Mouse (Mus musculus): Measurements from ENCODE around the gene Tnpo3.
A peak's percentile ranks its signal among the peaks of the same experiment; 100 is the strongest.
"Not testable (repeated sequence)": the region's sequence is repeated elsewhere in the genome, so short reads cannot be mapped to it uniquely, and the experiment has no call there.

Gene Tnpo3

GRCm38 (mm10) chr6:29620840-29621543 lies 11.3 kb upstream of the Tnpo3 start:
- no peak for DNase-seq (ENCODE audit: low spot score)

GRCm38 (mm10) chr6:29620176-29620575 lies 10.5 kb upstream of the Tnpo3 start:
- DNase-seq (ENCODE audit: low spot score), result no peak

DNA sequence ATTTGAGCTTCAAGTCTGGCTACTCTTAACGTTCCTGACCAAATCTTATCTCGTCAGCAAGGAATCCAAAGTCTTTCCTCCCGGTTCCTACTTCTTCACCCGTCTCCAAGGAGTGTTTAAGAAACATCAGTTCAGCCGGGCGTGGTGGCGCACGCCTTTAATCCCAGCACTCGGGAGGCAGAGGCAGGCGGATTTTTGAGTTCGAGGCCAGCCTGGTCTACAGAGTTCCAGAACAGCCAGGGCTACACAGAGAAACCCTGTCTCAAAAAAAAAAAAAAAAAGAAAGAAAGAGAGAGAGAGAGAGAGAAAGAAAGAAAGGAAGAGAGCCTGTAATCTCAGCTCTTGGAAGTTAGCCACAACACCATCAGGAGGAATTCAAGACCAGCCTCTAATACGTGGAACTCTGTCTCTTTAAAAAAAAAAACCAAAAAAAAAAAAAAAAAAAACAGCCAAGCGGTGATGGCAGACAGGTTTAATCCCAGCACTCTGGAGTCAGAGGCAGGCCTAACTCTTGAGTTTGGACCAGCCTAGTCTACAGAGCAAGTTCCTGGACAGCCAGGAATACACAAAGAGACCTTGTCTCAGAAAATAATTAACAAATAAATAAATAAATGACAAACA lies 443 bp upstream of the Tnpo3 start:
- DNase-seq (ENCODE audit: low spot score), result not testable (repeated sequence)

DNA sequence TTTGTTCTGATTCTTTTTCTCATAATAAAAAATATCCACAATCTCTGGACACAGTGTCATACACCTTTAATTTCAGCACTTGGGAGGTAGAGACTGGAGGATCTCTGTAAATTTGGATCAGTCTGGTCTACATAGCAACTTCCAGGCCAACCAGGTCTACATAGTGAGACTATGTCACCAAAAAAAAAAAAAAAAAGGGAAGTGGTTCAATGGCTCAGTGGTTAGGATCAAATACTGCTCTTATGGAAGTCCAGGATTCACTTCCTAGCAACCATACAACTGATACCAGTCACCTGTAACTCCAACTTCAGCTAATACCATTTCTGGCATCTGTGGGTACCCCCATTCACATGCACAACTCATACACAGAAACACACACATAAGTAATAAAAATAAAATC lies 9.5 kb downstream of the Tnpo3 start:
- no peak for DNase-seq (ENCODE audit: low spot score)

DNA sequence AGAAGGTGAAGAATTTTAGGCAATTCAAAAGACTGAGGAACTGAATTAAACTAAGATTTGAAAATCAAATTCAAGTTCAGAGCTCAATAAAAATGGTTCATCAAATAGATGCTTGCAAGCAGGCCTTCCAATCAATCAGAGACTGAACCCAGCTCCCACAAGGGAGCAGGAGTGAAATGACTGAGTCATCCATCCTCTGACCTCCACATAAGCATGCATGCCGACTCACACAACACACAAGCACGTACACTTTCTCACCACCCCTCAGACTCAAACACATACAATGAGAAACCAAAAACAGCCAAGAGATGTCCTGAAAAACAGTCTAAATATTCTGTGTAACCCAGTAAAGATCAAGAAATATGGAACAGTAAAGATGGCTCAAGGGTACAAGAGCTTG lies 14.0 kb downstream of the Tnpo3 start:
- DNase-seq (ENCODE audit: low spot score), result no peak

DNA sequence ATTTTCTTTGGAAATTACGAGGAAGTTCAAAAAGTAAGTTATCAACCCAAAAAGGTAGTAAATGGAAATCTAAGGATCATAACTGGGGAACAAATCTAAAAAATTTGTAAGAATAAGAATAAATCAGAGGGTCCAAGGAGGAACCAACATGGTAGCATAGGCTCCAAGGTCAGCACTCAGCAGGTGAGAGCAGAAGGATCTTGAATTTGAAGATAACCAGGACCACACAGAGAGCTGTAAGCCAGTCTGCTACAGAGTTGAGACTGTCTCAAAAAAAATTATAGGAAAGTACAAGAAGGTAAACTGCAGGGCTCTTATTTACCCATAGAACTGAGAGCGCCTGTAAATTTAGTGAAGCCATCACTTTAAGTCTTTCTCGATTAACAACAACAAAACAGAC lies 28.5 kb downstream of the Tnpo3 start:
- no peak for DNase-seq (ENCODE audit: low spot score)

DNA sequence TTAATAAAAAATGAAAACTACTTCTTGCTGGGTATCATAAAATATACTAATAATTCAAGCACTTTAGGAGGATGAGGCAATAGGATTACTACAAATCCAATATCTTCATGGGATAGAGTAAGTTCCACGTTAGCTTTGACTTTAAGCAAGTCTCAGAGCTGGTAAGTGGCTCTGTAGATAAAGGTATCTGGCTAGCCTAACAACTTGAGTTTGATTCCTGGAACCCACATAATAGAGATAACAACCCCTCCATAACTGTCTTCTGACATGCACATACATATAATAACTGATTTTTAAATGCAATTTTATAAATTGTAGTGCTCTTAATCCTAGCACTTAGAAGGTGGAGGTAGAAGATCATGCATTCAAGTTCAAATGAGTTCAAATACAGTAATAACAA lies 28.9 kb downstream of the Tnpo3 start:
- DNase-seq (ENCODE audit: low spot score), result no peak

DNA sequence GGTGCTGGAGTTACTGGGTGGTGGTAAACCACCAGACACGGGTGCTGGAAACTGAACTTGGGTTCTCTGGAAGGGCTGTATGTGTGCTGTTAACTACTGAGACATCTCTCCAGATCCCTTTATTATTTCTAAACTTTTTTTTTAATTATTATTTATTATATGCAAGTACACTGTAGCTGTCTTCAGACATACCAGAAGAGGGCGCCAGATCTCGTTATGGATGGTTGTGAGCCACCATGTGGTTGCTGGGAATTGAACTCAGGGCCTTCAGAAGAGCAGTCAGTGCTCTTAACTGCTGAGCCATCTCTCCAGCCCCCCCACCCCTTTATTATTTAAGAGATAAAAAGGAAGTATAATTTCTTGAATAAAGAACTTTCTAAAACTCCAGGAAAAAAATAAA lies 33.3 kb downstream of the Tnpo3 start:
- not testable (repeated sequence) for DNase-seq (ENCODE audit: low spot score)

DNA sequence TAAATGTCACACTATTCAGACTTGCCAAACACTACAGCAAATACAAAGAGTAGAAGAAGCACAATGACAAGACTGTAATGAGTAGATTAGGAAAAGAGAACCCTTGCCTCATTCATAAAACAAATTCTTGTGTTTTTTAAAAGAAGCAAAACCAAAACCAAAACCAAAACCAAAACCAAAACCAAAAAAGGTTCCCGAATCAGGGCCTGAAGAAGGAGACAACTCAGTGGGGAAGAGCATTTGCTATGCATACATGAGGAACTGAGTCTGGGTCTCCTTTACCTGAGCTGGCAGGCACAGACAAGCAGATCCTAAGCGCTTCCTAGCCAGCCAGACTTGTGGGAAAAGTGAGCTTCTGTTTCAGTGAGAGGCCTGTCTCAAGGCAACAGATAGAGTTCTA lies 52.6 kb downstream of the Tnpo3 start:
- no peak for DNase-seq (ENCODE audit: low spot score)

DNA sequence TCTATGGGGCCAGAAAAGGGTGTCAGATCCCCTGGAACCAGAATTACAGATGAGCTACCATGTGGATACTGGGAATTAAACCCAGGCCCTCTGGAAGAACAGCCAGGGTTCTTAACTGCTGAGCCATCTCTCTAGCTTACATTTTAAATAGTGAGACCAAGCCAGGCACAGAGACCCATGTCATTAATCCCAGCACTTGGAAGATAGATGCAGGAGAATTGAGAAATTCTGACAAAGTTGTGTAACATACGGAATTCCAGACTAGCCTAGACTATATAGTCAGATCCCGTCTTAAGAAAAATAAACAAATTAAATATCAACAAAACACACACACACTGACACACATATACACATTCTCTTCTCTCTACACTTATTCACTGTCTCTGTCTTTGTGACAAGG lies 57.2 kb downstream of the Tnpo3 start:
- no peak for DNase-seq (ENCODE audit: low spot score)

DNA sequence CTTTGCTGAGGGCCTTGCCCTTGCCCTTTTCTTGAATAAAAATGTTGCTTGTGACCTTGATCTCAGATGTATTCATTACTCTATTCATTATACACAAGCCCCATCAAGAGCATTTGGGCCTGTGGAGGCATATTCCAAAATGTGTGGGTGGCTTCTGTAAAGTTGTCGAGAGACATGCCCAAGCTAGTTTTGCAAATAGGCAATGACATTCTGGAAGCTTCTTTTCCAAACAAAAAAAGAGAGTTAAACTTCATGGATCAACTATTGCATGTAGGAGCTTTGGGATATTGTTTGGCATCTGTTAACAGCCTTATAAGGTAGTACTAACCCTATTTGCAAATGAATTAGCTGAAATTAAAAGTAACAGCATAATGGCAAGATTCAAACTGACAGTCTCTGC lies 61.6 kb downstream of the Tnpo3 start:
- no peak for DNase-seq (ENCODE audit: low spot score)

DNA sequence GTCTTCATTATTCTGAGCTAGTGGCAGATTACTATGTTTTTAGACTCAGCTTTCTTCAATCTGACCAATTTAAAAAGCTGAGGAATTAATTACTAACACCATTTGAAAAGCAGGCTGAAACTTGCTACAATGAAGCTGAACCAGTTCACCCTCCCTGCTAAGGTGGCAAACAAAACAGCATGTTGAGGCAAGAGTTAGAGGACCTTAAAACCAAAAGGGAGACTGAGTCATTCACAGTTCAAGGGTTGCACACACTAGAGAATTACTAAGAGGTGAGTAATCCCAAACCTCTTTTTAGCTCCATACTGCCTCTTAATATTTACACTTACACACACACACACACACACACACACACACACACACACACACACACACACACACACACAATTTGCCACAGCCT lies 62.1 kb downstream of the Tnpo3 start:
- DNase-seq (ENCODE audit: low spot score), result no peak

- DNase-seq (ENCODE audit: low spot score), result no peak
Observed at GRCm38 (mm10) chr6:29545611-29546010, 64.1 kb downstream of the Tnpo3 start.

DNA sequence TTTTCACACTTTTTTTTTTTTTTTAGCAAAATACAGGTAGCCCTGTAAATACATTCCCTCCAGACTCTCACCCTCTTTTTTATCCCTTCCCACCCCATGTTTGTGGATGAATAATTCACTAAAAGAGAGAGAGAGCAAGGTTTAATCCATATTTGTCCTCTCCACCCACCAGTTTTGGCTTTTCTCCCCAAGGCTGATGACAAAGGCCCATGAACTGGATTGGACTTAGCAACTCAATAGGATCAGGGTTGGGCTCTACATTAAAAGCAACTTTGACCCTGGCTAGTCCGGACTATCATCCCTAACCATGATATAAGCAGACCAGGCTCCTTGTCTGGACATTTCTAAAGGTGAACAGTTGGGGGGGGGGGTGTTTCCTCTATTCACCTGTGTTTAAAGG lies 68.7 kb downstream of the Tnpo3 start:
- DNase-seq (ENCODE audit: low spot score), result no peak

DNA sequence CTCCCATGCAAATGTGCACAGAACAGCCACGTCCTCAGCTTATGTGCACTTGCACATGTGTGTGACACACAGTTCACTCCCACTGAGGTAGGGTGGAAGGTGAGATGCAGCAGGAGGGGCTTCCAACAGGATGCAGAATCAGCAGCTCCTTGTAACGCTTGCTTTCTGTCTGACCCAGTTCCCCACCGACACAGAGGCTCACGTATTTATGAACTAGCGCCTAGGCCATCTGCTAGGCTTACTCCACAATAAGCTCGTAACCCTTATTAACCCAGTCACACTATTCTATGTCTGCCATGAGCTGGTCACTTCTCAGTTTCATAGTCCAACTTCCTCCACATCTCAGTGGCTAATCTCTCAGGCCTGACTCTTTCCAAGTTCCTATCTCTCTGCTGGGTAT lies 69.5 kb downstream of the Tnpo3 start:
- DNase-seq (ENCODE audit: low spot score), result no peak

DNA sequence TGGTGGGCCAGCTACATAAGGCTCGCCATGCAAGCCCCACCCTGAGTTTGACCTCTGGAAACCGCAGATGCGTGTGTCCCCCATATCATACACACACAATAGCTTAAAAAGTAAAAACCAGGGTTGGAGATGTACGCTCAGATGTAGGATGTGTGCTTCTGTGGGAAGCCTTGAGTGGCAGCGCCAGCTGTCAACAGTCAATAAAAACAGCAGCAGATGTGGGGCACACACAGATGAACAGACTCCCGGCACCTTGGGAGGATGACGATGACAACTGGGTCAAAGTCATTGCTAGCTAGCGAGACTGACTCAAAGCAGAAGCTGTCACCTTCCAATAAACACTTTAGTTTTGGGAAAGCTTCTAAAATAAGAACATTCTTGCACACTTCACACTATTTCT lies 70.2 kb downstream of the Tnpo3 start:
- DNase-seq (ENCODE audit: low spot score), result no peak

DNA sequence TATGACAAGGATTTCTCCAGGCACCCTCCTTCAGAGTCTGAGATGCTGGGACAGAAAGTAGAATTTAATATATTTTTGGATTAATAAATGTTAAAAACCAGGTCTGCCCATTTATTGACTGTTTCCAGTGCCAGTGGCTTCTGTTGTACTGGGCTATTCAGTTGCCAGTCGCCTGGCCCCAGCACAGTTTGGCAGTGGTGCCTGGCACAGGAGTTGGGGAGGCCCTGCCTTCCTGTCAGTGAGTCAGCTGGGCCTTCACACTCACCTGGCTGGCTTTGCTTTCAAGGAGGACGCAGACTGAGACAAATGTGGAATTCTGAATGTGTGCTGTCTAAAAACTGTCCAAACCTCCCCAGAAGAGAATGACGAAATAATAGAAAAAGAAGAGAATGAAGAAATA lies 72.5 kb downstream of the Tnpo3 start:
- no peak for DNase-seq (ENCODE audit: low spot score)

DNA sequence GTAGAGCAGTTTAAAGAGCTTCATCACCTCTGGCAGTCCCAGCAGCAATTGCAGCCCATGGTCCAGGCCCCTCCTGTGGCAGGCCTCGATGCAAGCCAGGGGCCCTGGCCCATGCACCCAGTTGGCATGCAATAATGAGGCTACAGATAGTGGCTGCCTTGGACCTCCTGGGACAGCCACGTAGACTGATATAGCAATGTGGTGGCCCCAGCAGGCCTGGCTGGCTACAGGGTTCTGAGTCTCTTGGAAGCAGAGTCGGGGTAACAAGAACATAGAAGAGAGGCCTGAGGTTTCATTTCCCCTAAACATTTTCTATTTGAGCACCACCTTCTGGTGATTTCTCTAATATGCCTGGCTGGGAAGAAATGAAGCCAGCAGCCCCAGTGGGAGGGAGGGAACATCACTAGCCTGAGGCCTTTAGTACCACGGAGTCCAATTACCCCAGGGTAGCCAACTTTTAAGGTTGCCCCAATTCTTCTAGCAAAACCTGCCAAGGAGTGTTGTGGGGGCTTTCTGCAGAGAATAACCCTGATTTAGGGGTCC lies 73.0 kb downstream of the Tnpo3 start:
- DNase-seq (ENCODE audit: low spot score), result no peak

DNA sequence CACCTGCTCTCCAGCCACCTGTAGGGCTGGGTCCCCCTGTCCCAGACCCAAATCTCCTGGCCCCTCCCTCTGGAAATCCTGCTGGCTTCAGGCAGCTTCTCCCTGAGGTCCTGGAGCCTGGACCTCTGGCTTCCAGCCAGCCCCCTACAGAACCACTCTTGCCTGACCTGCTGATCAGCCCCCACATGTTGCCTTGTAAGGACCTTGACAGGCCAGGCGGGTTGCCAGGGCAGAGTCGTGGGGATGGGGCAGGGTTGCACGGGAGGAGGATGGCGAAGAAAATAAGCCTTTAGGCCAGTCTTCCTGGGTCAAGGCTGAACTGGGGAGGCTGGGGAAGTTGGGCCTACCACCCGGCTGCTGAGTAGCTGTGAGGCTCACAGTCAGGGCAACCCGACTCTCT lies 74.4 kb downstream of the Tnpo3 start:
- peak; percentile 86 for DNase-seq (ENCODE audit: low spot score)

DNA sequence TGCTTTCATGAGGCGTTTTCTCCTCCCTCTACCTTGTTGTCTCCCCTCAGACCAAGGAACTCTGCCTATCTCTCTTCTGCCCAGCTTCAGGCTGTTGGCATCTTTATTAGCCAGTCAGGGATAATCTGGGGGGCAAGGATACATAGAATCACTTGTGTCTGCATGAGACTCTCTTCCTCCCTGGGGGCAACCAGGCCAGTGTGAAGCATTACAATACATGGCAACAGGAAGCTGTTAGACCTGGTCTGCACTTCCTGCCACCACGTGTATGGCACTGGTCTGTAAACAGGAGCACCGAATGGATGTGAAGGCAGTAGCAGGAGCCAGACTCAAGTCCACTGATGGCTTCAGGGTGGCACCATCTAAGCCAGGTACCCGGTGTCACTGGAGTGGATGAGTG lies 79.6 kb downstream of the Tnpo3 start:
- no peak for DNase-seq (ENCODE audit: low spot score)

DNA sequence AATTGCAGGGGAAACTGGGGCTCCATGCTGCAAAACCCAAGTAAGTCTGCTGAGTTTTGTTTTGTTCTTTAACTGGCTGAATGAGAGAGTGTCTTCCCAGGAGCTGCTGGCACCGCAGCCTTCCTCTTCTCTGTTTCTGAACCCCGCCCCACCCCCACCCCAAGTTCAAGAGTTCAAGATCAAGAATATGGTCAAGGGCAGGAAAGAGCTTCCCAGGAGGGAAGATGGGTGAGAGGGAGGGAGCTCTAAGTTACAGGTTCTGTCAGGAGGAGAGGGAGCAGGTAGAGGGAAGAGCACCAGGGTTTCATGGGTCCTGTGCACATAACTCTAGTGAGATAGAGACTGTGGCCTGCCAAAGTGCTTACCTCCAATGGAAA lies 80.3 kb downstream of the Tnpo3 start:
- no peak for DNase-seq (ENCODE audit: low spot score)

DNA sequence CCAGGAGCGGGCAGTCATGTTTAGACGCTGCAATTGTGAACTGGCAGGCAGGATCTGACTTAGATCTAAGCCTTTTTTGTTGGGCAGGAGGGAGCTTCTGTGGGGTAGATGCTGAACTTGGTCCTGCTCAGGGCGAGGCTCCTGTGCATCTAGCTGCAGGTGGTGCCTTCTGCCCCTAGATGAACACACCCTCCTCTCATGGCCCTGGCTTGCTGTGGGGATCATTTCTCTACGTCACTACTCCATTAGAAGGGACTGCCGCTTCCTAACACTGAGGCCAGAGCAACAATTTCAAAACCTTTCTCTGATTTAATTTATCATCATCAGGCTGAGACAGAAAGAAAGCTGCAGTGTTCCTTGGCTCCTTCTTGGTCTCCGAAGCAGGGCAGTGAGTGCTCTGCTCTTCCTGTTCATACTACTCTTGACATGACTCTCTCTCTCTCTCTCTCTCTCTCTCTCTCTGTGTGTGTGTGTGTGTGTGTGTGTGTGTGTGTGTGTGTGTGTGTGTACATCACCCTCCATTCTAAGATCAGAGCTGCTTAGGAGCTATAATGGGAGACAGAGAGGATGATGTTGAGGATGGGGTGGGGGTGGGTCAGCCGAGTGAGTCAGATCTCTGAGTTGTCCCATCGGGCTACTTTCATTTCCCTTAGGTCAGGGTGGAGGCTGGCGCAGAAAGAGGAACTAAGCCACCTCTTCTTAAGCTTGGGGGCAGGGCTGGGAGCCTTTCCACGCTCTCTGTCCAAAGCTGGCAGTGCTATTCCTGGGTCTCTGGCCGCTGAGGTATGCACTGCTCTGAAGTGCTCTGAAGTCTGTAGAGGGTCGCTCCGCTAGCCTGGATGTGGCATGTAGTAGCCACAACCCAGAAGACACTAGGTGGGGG lies 80.9 kb downstream of the Tnpo3 start:
- no peak for DNase-seq (ENCODE audit: low spot score)

DNA sequence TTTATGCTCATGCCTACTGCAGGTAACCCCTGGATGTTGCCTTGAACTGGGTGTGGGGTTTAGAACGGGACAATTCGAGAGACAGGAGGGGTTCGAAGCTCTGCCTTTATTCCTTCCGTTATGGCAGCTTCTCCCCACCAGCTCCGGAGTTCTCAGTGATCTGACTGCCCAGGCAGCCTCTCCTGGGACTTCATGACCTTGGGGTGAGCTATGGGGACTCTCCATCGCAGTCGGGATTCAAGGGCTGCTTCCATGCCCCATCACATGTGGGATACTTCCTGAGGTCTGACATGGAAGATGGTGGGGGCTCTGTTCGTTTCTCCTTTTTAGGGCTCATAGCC lies 81.6 kb downstream of the Tnpo3 start:
- DNase-seq (ENCODE audit: low spot score), result no peak

Data from ovary, adult 18-20 months (tissue).